Mouse (Mus musculus) liver, adult (tissue): ENCODE results near the gene Ccnq.

Experiments used
- GATA4 ChIP-seq: IDR thresholded peaks from 2 replicates; pipeline ENCODE4 v1.6.1; 2014; ENCODE audit warnings: mild to moderate bottlenecking, low read length; ENCODE audit not compliant: insufficient replicate concordance

Ccnq gene

GRCm38 (mm10) chr11:78771751-78772283 is 20.3 kb upstream of the Ccnq start:
- peak; percentile 75; the same call in 1 of the 2 replicates for TF ChIP-seq GATA4

- TF ChIP-seq GATA4, result no peak
Measured at GRCm38 (mm10) chr11:78770436-78770835, 18.9 kb upstream of the Ccnq start.

GRCm38 (mm10) chr11:78768778-78769177 is 17.2 kb upstream of the Ccnq start:
- TF ChIP-seq GATA4, result no peak

- TF ChIP-seq GATA4, result no peak
Measured at GRCm38 (mm10) chr11:78766069-78766830, 14.7 kb upstream of the Ccnq start.

- TF ChIP-seq GATA4, result no peak
Measured at GRCm38 (mm10) chr11:78764820-78765219, 13.3 kb upstream of the Ccnq start.

- no peak for TF ChIP-seq GATA4
Measured at GRCm38 (mm10) chr11:78764304-78764703, 12.8 kb upstream of the Ccnq start.

- TF ChIP-seq GATA4, result no peak
Measured at GRCm38 (mm10) chr11:78762201-78762600, 10.7 kb upstream of the Ccnq start.

GRCm38 (mm10) chr11:78761086-78761485 is 9.6 kb upstream of the Ccnq start:
- no peak for TF ChIP-seq GATA4

- TF ChIP-seq GATA4, result no peak
Measured at GRCm38 (mm10) chr11:78755299-78755698, 3.8 kb upstream of the Ccnq start.

- no peak for TF ChIP-seq GATA4
Measured at GRCm38 (mm10) chr11:78753183-78753582, 1.7 kb upstream of the Ccnq start.

- no peak for TF ChIP-seq GATA4
Measured at GRCm38 (mm10) chr11:78751843-78752203, 294 bp upstream of the Ccnq start.

- TF ChIP-seq GATA4, result no peak
Measured at GRCm38 (mm10) chr11:78746264-78746663, 5.3 kb downstream of the Ccnq start.

GRCm38 (mm10) chr11:78745475-78745874 is 6.1 kb downstream of the Ccnq start:
- no peak for TF ChIP-seq GATA4

- TF ChIP-seq GATA4, result no peak
Measured at GRCm38 (mm10) chr11:78742461-78742860, 9.1 kb downstream of the Ccnq start.

- no peak for TF ChIP-seq GATA4
Measured at GRCm38 (mm10) chr11:78741958-78742357, 9.6 kb downstream of the Ccnq start.

GRCm38 (mm10) chr11:78739361-78739760 is 12.2 kb downstream of the Ccnq start:
- no peak for TF ChIP-seq GATA4
